Mouse (Mus musculus): ENCODE results near the gene St6galnac1.
"Not testable (repeated sequence)": the region's sequence is repeated elsewhere in the genome, so short reads cannot be mapped to it uniquely, and the experiment has no call there.

Gene St6galnac1

GRCm38 (mm10) chr11:116807116-116807515 lies 31.8 kb upstream of the St6galnac1 start:
- no peak for DNase-seq

GRCm38 (mm10) chr11:116806136-116807071 lies 31.1 kb upstream of the St6galnac1 start:
- DNase-seq = no peak

- no peak for DNase-seq
Measured at GRCm38 (mm10) chr11:116802709-116803108, 27.4 kb upstream of the St6galnac1 start.

GRCm38 (mm10) chr11:116801106-116801505 lies 25.8 kb upstream of the St6galnac1 start:
- DNase-seq = no peak

GRCm38 (mm10) chr11:116799364-116799763 lies 24.1 kb upstream of the St6galnac1 start:
- DNase-seq = no peak

GRCm38 (mm10) chr11:116784221-116784620 lies 8.9 kb upstream of the St6galnac1 start:
- no peak for DNase-seq

- DNase-seq = no peak
Measured at GRCm38 (mm10) chr11:116782737-116783145, 7.4 kb upstream of the St6galnac1 start.

- DNase-seq = no peak
Measured at GRCm38 (mm10) chr11:116773205-116773604, 2.1 kb downstream of the St6galnac1 start.

- DNase-seq = no peak
Measured at GRCm38 (mm10) chr11:116769873-116770272, 5.4 kb downstream of the St6galnac1 start.

GRCm38 (mm10) chr11:116764946-116765345 lies 10.4 kb downstream of the St6galnac1 start:
- no peak for DNase-seq

GRCm38 (mm10) chr11:116764346-116764745 lies 11.0 kb downstream of the St6galnac1 start:
- DNase-seq = no peak

GRCm38 (mm10) chr11:116755191-116755590 lies 20.1 kb downstream of the St6galnac1 start:
- no peak for DNase-seq

GRCm38 (mm10) chr11:116753674-116754470 lies 21.4 kb downstream of the St6galnac1 start:
- DNase-seq = peak; percentile 60

- DNase-seq = no peak
Measured at GRCm38 (mm10) chr11:116749733-116750132, 25.6 kb downstream of the St6galnac1 start.

- not testable (repeated sequence) for DNase-seq
Measured at GRCm38 (mm10) chr11:116748692-116749091, 26.6 kb downstream of the St6galnac1 start.

GRCm38 (mm10) chr11:116746822-116747221 lies 28.5 kb downstream of the St6galnac1 start:
- DNase-seq = not testable (repeated sequence)

GRCm38 (mm10) chr11:116745457-116745856 lies 29.9 kb downstream of the St6galnac1 start:
- not testable (repeated sequence) for DNase-seq

GRCm38 (mm10) chr11:116738411-116738810 lies 36.9 kb downstream of the St6galnac1 start:
- peak; percentile 48 for DNase-seq

- DNase-seq = no peak
Measured at GRCm38 (mm10) chr11:116732536-116732935, 42.8 kb downstream of the St6galnac1 start.

- not testable (repeated sequence) for DNase-seq
Measured at GRCm38 (mm10) chr11:116731060-116731580, 44.2 kb downstream of the St6galnac1 start.

- no peak for DNase-seq
Measured at GRCm38 (mm10) chr11:116729276-116730008, 45.9 kb downstream of the St6galnac1 start.

GRCm38 (mm10) chr11:116726156-116726555 lies 49.2 kb downstream of the St6galnac1 start:
- no peak for DNase-seq

Data from kidney, adult 9 months (tissue).